Mouse (Mus musculus) thymus, adult 2 months (tissue): ENCODE measurements around the gene Hist3h2a.

Experiments used
- CTCF ChIP-seq: fragments of 200-500 bp; IDR thresholded peaks from 2 replicates; pipeline ENCODE4 v1.5.1; 2012; ENCODE audit warnings: mild to moderate bottlenecking, control low read depth, low read length, moderate library complexity, borderline replicate concordance; ENCODE audit not compliant: control insufficient read depth, poor library complexity, insufficient read depth; ENCODE audit errors: extremely low read depth
- POLR2A ChIP-seq: fragments of 200-500 bp; IDR thresholded peaks from 2 replicates; pipeline ENCODE4 v1.6.1; 2012; ENCODE audit warnings: mild to moderate bottlenecking, low read length, control low read depth, moderate library complexity; ENCODE audit not compliant: control insufficient read depth, poor library complexity, insufficient read depth; ENCODE audit errors: extremely low read depth

GRCm38 (mm10) chr11:58995061-58995806, 40.7 kb downstream of the Hist3h2a start:
- TF ChIP-seq CTCF = no peak
- no peak for TF ChIP-seq POLR2A
